Mouse (Mus musculus) stomach, postnatal 0 days (tissue): ENCODE measurements around the gene Epor.

Experiments used
- CTCF ChIP-seq: IDR thresholded peaks from 2 replicates; pipeline ENCODE4 v1.5.1; 2016; ENCODE audit warnings: antibody characterized with exemption, low read depth, mild to moderate bottlenecking, moderate library complexity
- EP300 ChIP-seq: optimal IDR thresholded peaks from 2 replicates; pipeline ENCODE3; 2016; ENCODE audit warnings: antibody characterized with exemption

DNA sequence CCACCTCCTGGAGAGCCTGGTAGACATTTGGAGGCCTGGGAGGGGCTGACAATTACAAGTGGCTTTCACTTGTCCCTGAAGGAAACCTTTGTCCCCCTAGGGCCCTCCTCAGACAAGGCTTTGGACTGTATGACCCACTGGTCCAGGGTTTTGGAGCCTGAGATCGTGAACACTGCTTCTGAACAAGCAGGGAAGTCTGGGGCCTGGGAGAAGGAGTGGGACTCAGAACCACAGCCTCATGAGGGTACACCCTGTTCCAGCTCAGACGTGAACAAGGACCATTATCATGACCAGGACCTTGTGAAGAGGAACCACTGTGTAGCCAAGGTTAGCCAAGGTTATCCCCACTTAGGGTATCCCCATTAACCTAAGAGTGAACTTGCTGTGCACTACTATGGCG is 34.1 kb downstream of the Epor start:
- no peak for TF ChIP-seq CTCF
- no peak for TF ChIP-seq EP300
